Mouse (Mus musculus) brain, embryonic 14.5 days (tissue): Measurements from ENCODE around the gene Islr2.

Experiments used
- CTCF ChIP-seq: fragments of 200-500 bp; IDR thresholded peaks from 2 replicates; pipeline ENCODE4 v1.5.1; 2012; ENCODE audit warnings: inconsistent platforms, mild to moderate bottlenecking, moderate library complexity, borderline replicate concordance; ENCODE audit not compliant: insufficient read depth, insufficient read length; ENCODE audit errors: extremely low read depth
- POLR2A ChIP-seq: fragments of 200-500 bp; IDR thresholded peaks from 2 replicates; pipeline ENCODE4 v1.6.1; 2012; ENCODE audit warnings: mild to moderate bottlenecking, inconsistent platforms, borderline replicate concordance; ENCODE audit not compliant: poor library complexity, insufficient read depth, insufficient read length, severe bottlenecking; ENCODE audit errors: extremely low read depth

GRCm38 (mm10) chr9:58216402-58216801 is 12.3 kb upstream of the Islr2 start:
- TF ChIP-seq POLR2A, result no peak
- TF ChIP-seq CTCF, result peak; percentile 79
